Mouse (Mus musculus) liver, adult 2 months (tissue): ENCODE data around the gene Chga. TPM values are rescaled to one million over a fixed set of nuclear protein-coding genes. Genes with fewer than 3 reads are reported as not detected.

ENCODE experiments used
- DNase-seq: peaks from one replicate; pipeline ENCODE4 v3.0.0-alpha.2; 2011; ENCODE audit warnings: low read depth, low spot score; ENCODE audit errors: extremely low read depth
- H3K27ac ChIP-seq: fragments of 200-500 bp; replicated peaks from 2 replicates; pipeline ENCODE4 v1.5.1; 2012; ENCODE audit warnings: low read depth, mild to moderate bottlenecking, control low read depth, inconsistent platforms, low read length; ENCODE audit not compliant: insufficient read depth
- H3K27me3 ChIP-seq: fragments of 200-500 bp; 2 replicates; pipeline ENCODE4 v1.6.1; 2012; ENCODE audit warnings: mild to moderate bottlenecking, moderate library complexity, low read length, inconsistent platforms; ENCODE audit not compliant: control insufficient read depth, insufficient read depth
- H3K36me3 ChIP-seq: fragments of 200-500 bp; 2 replicates; pipeline ENCODE4 v1.6.1; 2012; ENCODE audit warnings: low read length, inconsistent platforms; ENCODE audit not compliant: control insufficient read depth, insufficient read depth
- H3K4me1 ChIP-seq: fragments of 200-500 bp; 2 replicates; pipeline ENCODE4 v1.6.1; 2011; ENCODE audit warnings: low read length; ENCODE audit not compliant: control insufficient read depth, insufficient read depth
- H3K4me3 ChIP-seq: fragments of 200-500 bp; 2 replicates; pipeline ENCODE4 v1.5.1; 2011; ENCODE audit warnings: low read depth, mild to moderate bottlenecking, control low read depth, low read length, moderate library complexity; ENCODE audit not compliant: insufficient read depth
- H3K79me2 ChIP-seq: fragments of 200-500 bp; 2 replicates; pipeline ENCODE4 v1.6.1; 2012; ENCODE audit warnings: inconsistent platforms, mild to moderate bottlenecking, low read length, moderate library complexity; ENCODE audit not compliant: control insufficient read depth, insufficient read depth
- H3K9ac ChIP-seq: fragments of 200-500 bp; 2 replicates; pipeline ENCODE4 v1.6.1; 2012; ENCODE audit warnings: low read depth, mild to moderate bottlenecking, control low read depth, inconsistent platforms, low read length
- CTCF ChIP-seq: fragments of 200-500 bp; IDR thresholded peaks from 2 replicates; pipeline ENCODE4 v1.5.1; 2011; ENCODE audit warnings: low read depth, low read length, control low read depth
- POLR2A ChIP-seq: fragments of 200-500 bp; IDR thresholded peaks from 2 replicates; pipeline ENCODE4 v1.6.1; 2011; ENCODE audit warnings: low read length, control low read depth; ENCODE audit not compliant: insufficient read depth; ENCODE audit errors: extremely low read depth
- WGBS: fragments of 180-500 bp; shearing (Covaris S2); methylation state at CpG from one replicate; pipeline ENCODE4 v1.1.7; 2018; 5-methylcytosine and 5-hydroxymethylcytosine counted together
- polyA plus RNA-seq: library from polyadenylated mRNA; depleted of rRNA; stranded (reverse); fragments of >200 nt; gene quantifications from 2 replicates; pipeline ENCODE4 v1.2.3, GENCODE M21; 2012; rRNA removed
- total RNA-seq: library from RNA; depleted of rRNA; stranded (reverse); fragments of >200 nt; gene quantifications from 2 replicates; pipeline ENCODE4 v1.2.3, GENCODE M21; 2014; rRNA removed

Chga gene
- 1.8 TPM in 1 of 2 replicates, not detected in the other for total RNA-seq
- 0.42 TPM in 1 of 2 replicates, not detected in the other for polyA plus RNA-seq

DNA sequence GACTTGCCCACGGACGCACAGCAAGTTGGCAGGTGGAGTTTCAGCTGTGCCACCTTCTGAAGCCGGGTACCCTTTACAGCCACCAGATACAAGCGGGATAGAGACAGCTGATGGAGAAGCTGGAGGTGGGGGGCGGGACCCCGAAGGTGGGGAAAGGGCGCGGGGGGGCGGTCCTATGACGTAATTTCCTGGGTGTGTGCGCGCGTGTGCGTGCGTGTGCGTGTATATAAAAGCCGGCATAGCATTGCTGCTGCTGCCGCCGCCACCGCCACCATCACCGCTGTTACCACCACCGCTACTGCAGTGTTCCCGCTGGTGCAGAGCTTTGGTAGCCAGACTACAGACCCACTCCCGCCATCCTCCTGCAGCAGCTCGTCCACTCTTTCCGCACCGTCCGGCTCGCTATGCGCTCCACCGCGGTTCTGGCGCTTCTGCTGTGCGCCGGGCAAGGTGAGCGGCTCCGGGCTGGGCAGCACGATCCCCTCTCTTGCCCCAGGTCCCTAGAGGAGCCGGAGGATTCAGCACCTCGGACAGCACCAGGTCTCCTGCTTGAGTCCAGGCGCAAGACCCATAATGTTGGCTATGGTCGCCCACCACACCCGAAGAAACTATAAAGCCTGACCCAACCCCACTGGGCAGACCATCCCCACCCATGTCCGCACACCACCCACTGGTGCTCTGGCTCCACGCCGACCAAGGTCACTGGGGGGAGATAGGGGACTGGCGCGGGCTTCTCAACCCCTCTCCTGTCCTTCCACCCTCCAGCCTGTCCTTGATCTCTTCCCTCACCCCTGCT, at the start of gene Chga:
Chga (plus strand) TSS at position 249 of the 796 bp plus-strand sequence.
- no peaks in the 10 kb centered on the region for H3K4me1 ChIP-seq
- H3K36me3 ChIP-seq, result no peaks in the 10 kb centered on the region
- no peak within 1 kb of the TSS for H3K27ac ChIP-seq
- H3K4me3 ChIP-seq, result no peak within 1 kb of the TSS
- DNase-seq, result no peak
- 4% methylated on average over 48 of the region's 48 CpGs for WGBS
- H3K79me2 ChIP-seq, result no peaks in the 10 kb centered on the region
- H3K27me3 ChIP-seq, result peaks cover 7% of the 10 kb centered on the region
- TF ChIP-seq POLR2A (no peak), CTCF (no peak)
- no peak within 1 kb of the TSS for H3K9ac ChIP-seq

DNA sequence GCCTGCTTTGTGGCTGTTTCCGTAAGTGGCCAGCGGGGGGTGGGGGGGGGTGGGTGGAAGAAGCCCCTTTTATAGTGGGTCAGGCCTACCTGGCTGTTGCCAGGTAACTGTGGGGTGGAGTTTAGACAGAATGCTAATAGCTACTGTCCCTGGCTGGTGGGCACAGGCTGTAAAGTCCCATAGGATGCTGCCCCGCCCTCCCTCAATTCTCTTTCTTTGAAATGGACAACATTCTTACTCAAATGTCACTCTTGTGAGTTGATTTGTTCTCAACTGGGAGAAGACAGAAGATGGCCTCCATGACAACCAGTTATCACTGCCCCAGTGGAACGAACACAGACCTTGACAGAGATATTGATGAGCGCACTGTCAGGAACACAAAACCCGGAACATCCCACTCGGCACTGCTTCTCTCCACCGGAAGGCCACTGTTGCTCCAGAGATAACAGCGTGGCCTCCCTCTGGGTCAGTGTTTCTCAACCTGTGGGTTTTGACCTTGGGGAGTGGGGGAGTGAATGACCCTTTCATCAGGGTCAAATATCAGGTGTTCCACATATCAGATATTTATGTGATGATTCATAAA, 49.5 kb upstream of the Chga start:
- Histone ChIP-seq H3K27ac (no peak overlapping the region), H3K27me3 (no peaks in the 10 kb centered on the region), H3K4me1 (no peaks in the 10 kb centered on the region), H3K79me2 (no peaks in the 10 kb centered on the region), H3K36me3 (no peaks in the 10 kb centered on the region), H3K4me3 (no peak overlapping the region), H3K9ac (no peak overlapping the region)
- DNase-seq, result no peak
- WGBS, result 55% methylated on average over 9 of the region's 9 CpGs
- TF ChIP-seq POLR2A (no peak), CTCF (no peak)

DNA sequence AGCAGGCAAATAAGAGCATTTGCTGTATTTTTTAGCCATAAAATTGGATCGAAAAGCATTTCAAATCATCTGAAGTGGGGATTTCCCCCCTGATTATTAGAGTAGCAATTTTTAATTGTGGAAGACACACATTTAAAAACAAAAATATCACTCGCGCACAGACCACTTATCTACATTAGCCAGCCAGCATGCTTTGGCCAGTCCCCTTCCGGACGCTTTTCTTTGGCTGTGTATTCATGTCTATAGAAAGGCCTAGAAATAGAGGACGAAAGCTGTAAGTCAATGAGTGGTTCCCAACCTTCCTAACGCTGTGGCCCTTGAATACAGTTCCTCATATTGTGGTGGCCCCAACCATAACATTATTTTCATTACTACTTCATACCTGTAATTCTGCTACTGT, 48.8 kb upstream of the Chga start:
- no peak for TF ChIP-seq CTCF
- TF ChIP-seq POLR2A, result no peak
- Histone ChIP-seq H3K79me2 (no peaks in the 10 kb centered on the region), H3K36me3 (no peaks in the 10 kb centered on the region), H3K27ac (no peak overlapping the region), H3K9ac (no peak overlapping the region), H3K4me1 (no peaks in the 10 kb centered on the region), H3K4me3 (no peak overlapping the region), H3K27me3 (no peaks in the 10 kb centered on the region)
- 94% methylated on average over 7 of the region's 7 CpGs for WGBS
- DNase-seq, result no peak

DNA sequence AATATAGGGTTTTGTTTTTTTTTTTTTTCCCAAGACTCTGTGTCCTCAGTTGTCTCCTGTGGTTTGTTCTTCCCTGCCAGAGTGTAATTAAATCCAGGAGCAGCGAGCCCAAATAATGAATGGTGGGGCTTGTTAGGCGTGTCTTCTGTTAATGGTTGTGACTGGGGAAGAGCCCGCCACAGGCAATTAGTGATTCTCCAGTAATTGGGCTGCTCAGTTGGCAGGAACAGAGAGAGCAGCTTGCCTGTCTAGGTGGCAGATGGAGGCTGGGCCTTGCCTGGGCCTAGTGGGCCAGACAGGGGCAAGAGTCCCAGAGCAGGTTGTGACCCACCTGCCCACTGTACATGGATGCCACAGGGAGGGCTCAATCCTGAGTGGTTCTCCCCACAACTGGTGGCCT, 43.4 kb upstream of the Chga start:
- 81% methylated on average over 3 of the region's 3 CpGs for WGBS
- Histone ChIP-seq H3K27me3 (no peaks in the 10 kb centered on the region), H3K79me2 (no peaks in the 10 kb centered on the region), H3K4me1 (no peaks in the 10 kb centered on the region), H3K27ac (no peak overlapping the region), H3K36me3 (no peaks in the 10 kb centered on the region), H3K4me3 (no peak overlapping the region), H3K9ac (no peak overlapping the region)
- no peak for DNase-seq
- TF ChIP-seq CTCF, result no peak
- no peak for TF ChIP-seq POLR2A

DNA sequence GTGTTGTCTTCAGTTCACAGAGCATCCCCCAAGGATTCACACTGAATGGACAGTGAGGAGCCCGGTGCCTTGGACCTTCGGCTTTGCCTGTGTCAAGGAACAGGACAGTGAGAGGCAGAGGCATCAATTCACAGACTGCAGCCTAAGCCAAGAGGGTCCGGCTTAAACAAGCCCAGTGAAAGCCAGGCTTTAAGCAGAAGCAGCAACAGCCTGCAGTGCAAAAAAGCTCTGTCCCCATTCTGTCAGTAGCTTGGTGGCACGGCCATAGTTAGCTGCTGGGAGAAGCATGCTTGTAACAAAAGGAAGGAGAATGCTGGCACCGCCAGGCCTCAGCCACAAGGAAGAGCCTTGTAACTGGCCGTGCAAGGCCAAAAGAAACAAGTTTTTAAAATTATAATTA, 40.6 kb upstream of the Chga start:
- Histone ChIP-seq H3K27me3 (no peaks in the 10 kb centered on the region), H3K4me1 (no peaks in the 10 kb centered on the region), H3K36me3 (no peaks in the 10 kb centered on the region), H3K27ac (no peak overlapping the region), H3K4me3 (no peak overlapping the region), H3K79me2 (no peaks in the 10 kb centered on the region), H3K9ac (no peak overlapping the region)
- DNase-seq, result no peak
- TF ChIP-seq POLR2A, result no peak
- TF ChIP-seq CTCF, result no peak
- 86% methylated on average over 6 of the region's 6 CpGs for WGBS

DNA sequence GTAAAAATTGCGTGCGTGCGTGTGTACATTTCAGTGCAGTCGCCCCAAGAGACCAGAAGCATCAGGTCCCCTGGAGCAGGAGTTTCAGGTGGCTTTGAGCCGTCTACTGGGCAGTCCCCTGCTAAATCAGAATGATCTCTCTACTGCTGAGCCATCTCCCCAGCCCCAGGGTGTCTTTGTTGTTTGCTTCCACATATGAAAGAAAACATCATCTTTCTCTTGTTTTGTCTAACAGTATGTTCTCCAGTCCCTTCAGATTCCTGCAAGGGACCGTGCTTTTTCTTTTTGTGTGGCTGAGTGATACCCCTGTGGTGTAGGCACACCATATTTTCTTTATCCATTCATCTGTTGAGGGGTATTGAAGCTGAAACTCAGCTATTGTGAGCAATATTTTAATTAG, 40.0 kb upstream of the Chga start:
- TF ChIP-seq POLR2A (no peak), CTCF (no peak)
- no peaks in the 10 kb centered on the region for H3K36me3 ChIP-seq
- no peaks in the 10 kb centered on the region for H3K79me2 ChIP-seq
- no peak overlapping the region for H3K9ac ChIP-seq
- DNase-seq, result no peak
- no peaks in the 10 kb centered on the region for H3K4me1 ChIP-seq
- no peak overlapping the region for H3K27ac ChIP-seq
- WGBS, result 87% methylated on average over 6 of the region's 6 CpGs
- no peak overlapping the region for H3K4me3 ChIP-seq
- no peaks in the 10 kb centered on the region for H3K27me3 ChIP-seq
